Mouse (Mus musculus): ENCODE measurements at regions not wholly inside any gene's neighbourhood (a gene's known extent, or its start where the extent isn't known, plus 50 kb on each side); places are given as distances from the start of the nearest gene placed in this dataset.

- no peak for TF ChIP-seq POLR2A (IDR thresholded peaks at IDR 0.05; ENCODE audit: extremely low read depth, insufficient read depth, low read length)
- TF ChIP-seq CTCF (IDR thresholded peaks at IDR 0.05; ENCODE audit: low read depth, low read length): no peak
Measured at GRCm38 (mm10) chr14:97638187-97638792, 531.3 kb downstream of the Dach1 start.
